Mouse (Mus musculus): ENCODE measurements at regions not wholly inside any gene's neighbourhood (a gene's known extent, or its start where the extent isn't known, plus 50 kb on each side); places are given as distances from the start of the nearest gene placed in this dataset.

DNA sequence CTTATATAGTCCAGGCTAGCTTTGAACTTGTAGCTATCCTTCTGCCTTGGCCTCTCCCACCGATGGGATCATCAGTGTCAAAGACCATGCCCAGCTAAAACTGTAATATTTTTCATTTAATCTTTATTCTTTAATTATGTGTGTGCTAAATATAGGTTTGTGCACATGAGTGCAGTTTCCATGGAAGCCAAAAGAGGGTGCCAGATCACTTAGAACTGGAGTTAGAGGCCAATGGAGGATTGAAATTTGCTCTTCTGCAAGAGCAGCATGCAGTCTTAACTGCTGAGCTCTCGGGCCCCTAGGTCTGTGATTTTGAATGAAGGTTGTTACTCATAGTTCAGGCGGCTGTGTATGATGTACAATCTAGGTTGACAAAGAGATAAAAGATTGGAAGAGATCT, 66.6 kb upstream of the Slc22a22 start:
- peak; percentile 33 for DNase-seq (ENCODE audit: low spot score in 2 of 2)

DNA sequence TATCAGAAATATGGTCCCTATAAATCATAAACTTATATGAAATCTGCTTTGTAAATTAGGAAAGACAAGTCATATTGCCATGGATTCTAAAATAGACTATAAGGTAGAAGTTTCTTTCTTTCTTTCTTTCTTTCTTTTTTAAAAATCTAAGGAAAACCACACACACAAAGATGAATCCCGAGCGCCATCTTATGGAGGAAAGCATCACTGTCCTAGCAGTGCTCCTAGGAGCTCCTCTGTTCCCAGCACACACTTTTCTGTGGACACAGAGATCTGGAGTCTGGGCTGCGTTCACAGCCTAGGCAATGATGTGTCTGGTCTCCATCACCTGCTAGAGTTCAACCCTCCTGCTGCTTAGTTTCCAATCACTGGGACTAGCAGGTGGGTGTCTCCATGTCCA, 65.2 kb upstream of the Slc22a22 start:
- DNase-seq (ENCODE audit: low spot score in 2 of 2), result peak; percentile 23 to 33

DNA sequence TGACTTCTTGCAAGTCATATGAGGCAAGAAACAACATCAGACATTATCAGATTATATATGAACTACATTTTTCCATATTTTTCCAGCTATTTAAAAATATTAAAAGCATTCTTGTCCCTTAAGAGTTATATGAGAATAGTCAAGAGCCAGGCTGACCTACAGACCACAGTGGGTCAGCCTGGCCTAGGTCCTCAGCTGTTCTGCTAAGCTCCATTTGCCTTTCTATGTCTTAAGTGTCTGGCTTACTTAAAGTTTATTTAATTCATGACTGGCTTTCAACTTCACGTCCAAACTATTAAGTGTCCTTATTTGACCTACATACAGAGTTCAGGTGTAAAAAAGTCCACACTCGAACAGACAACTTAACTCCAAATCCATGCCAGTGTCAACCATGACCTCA, 58.1 kb upstream of the Slc22a22 start:
- no peak for DNase-seq (ENCODE audit: low spot score in 2 of 2)
